Mouse (Mus musculus) heart, postnatal 0 days (tissue): ENCODE data around the gene Gm49380. TPM values are rescaled to one million over a fixed set of nuclear protein-coding genes. Genes with fewer than 3 reads are reported as not detected.

Experiments used
- ATAC-seq: fragments of 200-750 bp; cut with Nextera tagmentation; 2 replicates; pipeline ENCODE4 v1.8.0; 2017; ENCODE audit warnings: low read depth, moderate number of reproducible peaks, moderate library complexity; ENCODE audit not compliant: insufficient read depth
- DNase-seq: peaks from one replicate; pipeline ENCODE4 v3.0.0-alpha.2; 2016; ENCODE audit warnings: low spot score
- H3K27ac ChIP-seq: fragments of 300-500 bp; sonication (generic); 2 replicates; pipeline ENCODE4 v1.5.1; 2014; ENCODE audit warnings: low read depth, mild to moderate bottlenecking
- H3K27me3 ChIP-seq: fragments of 300-500 bp; sonication (generic); 2 replicates; pipeline ENCODE4 v1.6.1; 2014; ENCODE audit warnings: low read length, mixed read lengths; ENCODE audit not compliant: control insufficient read depth, insufficient read depth
- H3K36me3 ChIP-seq: fragments of 300-500 bp; sonication (generic); replicated peaks from 2 replicates; pipeline ENCODE4 v1.6.1; 2014; ENCODE audit warnings: low read length, mixed read lengths; ENCODE audit not compliant: control insufficient read depth, insufficient read depth
- H3K4me1 ChIP-seq: fragments of 300-500 bp; sonication (generic); 2 replicates; pipeline ENCODE4 v1.6.1; 2014; ENCODE audit warnings: antibody characterized with exemption; ENCODE audit not compliant: control insufficient read depth, insufficient read depth
- H3K4me2 ChIP-seq: fragments of 300-500 bp; sonication (generic); 2 replicates; pipeline ENCODE4 v1.6.1; 2014; ENCODE audit warnings: low read depth, mild to moderate bottlenecking, low read length, moderate library complexity
- H3K4me3 ChIP-seq: fragments of 300-500 bp; sonication (generic); 2 replicates; pipeline ENCODE4 v1.5.1; 2014; ENCODE audit warnings: low read depth, low read length
- H3K9ac ChIP-seq: fragments of 300-500 bp; sonication (generic); replicated peaks from 2 replicates; pipeline ENCODE4 v1.6.1; 2014; ENCODE audit warnings: low read depth, low read length, mixed read lengths
- H3K9me3 ChIP-seq: fragments of 300-500 bp; sonication (generic); replicated peaks from 2 replicates; pipeline ENCODE4 v1.6.1; 2016; ENCODE audit warnings: low read length; ENCODE audit not compliant: control insufficient read depth
- CTCF ChIP-seq: IDR thresholded peaks from 2 replicates; pipeline ENCODE4 v1.5.1; 2016; ENCODE audit warnings: antibody characterized with exemption, control low read depth, low read depth
- EP300 ChIP-seq: IDR thresholded peaks from 2 replicates; pipeline ENCODE4 v1.6.1; 2016; ENCODE audit warnings: antibody characterized with exemption, low read depth
- WGBS: fragments of 180-500 bp; shearing (Covaris S2); extraction: QIAGEN DNeasy Blood & Tissue Kit; methylation state at CpG from one replicate; pipeline ENCODE4 v1.1.7; 2014; 5-methylcytosine and 5-hydroxymethylcytosine counted together
- polyA plus RNA-seq: library from polyadenylated mRNA; unstranded; fragments of >200 nt; fragmentation: Nextera tagmentation; extraction: Ambion mirVana; gene quantifications from 2 replicates; pipeline ENCODE4 v1.2.1, GENCODE M21; 2015
- total RNA-seq: library from RNA; depleted of rRNA; stranded (reverse); fragments of >200 nt; gene quantifications from 2 replicates; pipeline ENCODE4 v1.2.3, GENCODE M21; 2014; ENCODE audit warnings: low replicate concordance

Gm49380 gene
- total and polyA plus RNA-seq, 2 experiments from 2014 or later, result not detected

DNA sequence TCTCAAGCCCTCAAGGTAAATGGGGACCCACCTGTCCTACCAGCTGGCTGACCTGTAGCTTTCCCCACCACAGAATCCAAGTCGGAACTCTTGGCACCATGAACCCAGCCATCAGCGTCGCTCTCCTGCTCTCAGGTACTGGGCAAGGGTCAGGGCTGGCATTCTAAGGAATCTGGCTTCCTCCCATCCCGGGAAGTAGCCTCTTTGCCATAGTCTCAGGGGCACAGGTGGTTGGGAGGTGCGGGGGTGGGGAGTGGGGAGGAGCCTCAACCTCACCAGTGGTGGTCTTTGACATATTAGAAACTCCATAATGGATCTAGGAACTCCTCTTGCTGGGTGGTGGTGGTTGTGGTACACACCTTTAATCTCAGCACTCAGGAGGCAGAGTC, 67.4 kb downstream of the Gm49380 start:
- Histone ChIP-seq H3K4me2 (peak overlapping the region; percentile 9; the same call in 1 of the 2 replicates), H3K36me3 (no peaks in the 10 kb centered on the region), H3K9ac (no peak overlapping the region), H3K4me3 (peak overlapping the region; percentile 42; the same call in 1 of the 2 replicates), H3K27me3 (peaks cover 41% of the 10 kb centered on the region), H3K4me1 (no peaks in the 10 kb centered on the region), H3K9me3 (no peaks in the 10 kb centered on the region), H3K27ac (no peak overlapping the region)
- ATAC-seq, result no peak
- WGBS, result 75% methylated on average over 5 of the region's 5 CpGs
- TF ChIP-seq EP300 (no peak), CTCF (no peak)
- no peak for DNase-seq

DNA sequence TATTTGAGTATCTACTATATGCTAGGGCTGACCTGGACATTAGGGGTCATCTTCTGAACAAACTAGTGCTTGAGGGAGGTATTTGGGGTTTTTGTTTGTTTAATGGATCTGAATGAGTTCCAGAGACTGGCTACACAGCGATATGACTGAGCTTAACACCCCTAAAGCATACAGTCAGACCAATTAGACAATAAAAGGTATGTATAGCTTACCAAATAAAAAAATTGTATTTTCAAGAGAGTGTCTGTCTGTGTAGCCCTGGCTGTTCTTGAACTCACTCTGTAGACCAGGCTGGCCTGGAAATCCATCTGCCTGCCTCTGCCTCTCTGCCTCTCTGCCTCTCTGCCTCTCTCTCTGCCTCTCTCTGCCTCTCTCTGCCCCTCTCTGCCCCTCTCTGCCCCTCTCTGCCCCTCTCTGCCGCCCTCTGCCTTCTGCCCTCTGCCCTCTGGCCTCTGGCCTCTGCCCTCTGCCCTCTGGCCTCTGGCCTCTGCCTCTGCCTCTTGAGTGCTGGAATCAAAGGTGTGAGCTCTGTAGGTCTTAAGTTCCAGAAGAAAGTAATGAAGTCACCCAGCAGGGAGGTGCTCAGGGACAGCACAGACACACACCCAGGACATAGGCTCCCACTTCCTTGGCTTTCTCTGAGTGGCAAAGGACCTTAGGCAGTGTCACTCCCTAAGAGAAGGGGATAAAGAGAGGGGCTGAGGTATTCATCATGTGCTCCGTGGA, 68.0 kb downstream of the Gm49380 start:
- H3K4me3 ChIP-seq, result peak overlapping the region; percentile 42; the same call in 1 of the 2 replicates
- 69% methylated on average over 3 of the region's 3 CpGs for WGBS

DNA sequence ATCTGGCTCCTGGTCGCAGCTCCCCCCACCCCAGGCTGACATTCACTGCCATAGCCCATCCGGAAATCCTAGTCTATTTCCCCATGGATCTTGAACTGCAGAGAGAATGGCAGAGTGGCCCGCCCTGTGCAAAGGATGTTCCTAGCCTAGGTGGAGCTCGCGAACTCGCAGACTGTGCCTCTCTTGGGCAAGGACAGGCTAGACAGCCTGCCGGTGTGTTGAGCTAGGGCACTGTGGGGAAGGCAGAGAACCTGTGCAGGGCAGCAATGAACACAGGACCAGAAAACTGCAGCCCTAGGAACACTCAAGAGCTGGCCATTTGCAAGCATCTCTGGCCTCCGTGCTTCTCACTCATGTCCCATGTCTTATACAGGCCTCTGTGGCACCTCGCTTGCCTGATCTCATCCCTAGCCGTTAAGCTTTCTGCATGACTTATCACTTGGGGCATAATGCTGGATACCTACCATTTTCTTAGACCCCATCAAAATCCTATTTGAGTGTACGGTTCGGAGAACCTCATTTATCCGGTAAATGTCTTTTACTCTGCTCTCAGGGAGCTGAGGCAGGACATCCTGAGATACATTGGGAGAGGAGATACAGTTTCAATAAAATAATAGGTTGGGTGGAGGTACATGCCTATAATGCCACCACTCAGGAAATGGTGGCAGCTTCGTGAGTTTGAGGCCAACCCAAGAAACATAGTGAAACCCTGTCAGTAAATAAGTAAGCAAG, 68.7 kb downstream of the Gm49380 start:
- H3K27ac ChIP-seq, result no peak overlapping the region
- peak overlapping the region; percentile 42; the same call in 1 of the 2 replicates for H3K4me3 ChIP-seq
- H3K36me3 ChIP-seq, result no peaks in the 10 kb centered on the region
- H3K9me3 ChIP-seq, result no peaks in the 10 kb centered on the region
- peaks cover 41% of the 10 kb centered on the region for H3K27me3 ChIP-seq
- ATAC-seq, result no peak
- no peak overlapping the region for H3K9ac ChIP-seq
- 42% methylated on average over 14 of the region's 14 CpGs for WGBS
- no peak for TF ChIP-seq EP300
- TF ChIP-seq CTCF, result no peak
- no peak for DNase-seq
- H3K4me1 ChIP-seq, result no peaks in the 10 kb centered on the region
- peak overlapping the region; percentile 48; the same call in 1 of the 2 replicates for H3K4me2 ChIP-seq

More for the DNA sequence above, 68.0 kb downstream of the Gm49380 start:
- ATAC-seq, result no peak
- Histone ChIP-seq H3K9me3 (no peaks in the 10 kb centered on the region), H3K9ac (no peak overlapping the region), H3K4me2 (peak overlapping the region; percentile 34; the same call in 1 of the 2 replicates), H3K27ac (no peak overlapping the region), H3K36me3 (no peaks in the 10 kb centered on the region), H3K4me1 (no peaks in the 10 kb centered on the region), H3K27me3 (peaks cover 41% of the 10 kb centered on the region)
- TF ChIP-seq EP300 (no peak), CTCF (no peak)
- DNase-seq, result no peak

DNA sequence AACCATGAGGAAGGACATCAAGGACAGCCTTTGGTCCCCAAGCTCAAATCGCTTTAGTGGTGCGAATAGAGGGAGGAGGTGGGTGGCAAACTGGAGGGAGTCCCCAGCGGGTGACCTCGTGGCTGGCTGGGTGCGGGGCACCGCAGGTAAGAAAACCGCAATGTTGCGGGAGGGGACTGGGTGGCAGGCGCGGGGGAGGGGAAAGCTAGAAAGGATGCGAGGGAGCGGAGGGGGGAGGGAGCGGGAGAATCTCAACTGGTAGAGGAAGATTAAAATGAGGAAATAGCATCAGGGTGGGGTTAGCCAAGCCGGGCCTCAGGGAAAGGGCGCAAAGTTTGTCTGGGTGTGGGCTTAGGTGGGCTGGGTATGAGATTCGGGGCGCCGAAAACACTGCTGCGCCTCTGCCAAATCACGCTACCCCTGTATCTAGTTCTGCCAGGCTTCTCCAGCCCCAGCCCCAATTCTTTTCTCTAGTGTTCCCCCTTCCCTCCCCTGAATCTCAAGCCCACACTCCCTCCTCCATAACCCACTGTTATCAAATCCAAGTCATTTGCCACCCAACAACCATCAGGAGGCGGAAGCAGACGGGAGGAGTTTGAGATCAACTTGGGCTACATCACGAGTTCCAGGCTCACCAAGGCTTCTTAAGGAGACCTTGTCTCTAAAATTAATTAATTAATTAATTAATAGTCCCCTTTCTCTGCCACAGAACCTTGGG, 69.4 kb downstream of the Gm49380 start:
- 3% methylated on average over 22 of the region's 23 CpGs for WGBS
- no peaks in the 10 kb centered on the region for H3K4me1 ChIP-seq
- no peaks in the 10 kb centered on the region for H3K9me3 ChIP-seq
- H3K4me3 ChIP-seq, result peak overlapping the region; percentile 42
- H3K36me3 ChIP-seq, result no peaks in the 10 kb centered on the region
- ATAC-seq (no peak), DNase-seq (no peak)
- TF ChIP-seq CTCF, result no peak
- TF ChIP-seq EP300, result no peak
- no peak overlapping the region for H3K27ac ChIP-seq
- H3K4me2 ChIP-seq, result peak overlapping the region; percentile 48
- H3K27me3 ChIP-seq, result peaks cover 41% of the 10 kb centered on the region
- H3K9ac ChIP-seq, result no peak overlapping the region

DNA sequence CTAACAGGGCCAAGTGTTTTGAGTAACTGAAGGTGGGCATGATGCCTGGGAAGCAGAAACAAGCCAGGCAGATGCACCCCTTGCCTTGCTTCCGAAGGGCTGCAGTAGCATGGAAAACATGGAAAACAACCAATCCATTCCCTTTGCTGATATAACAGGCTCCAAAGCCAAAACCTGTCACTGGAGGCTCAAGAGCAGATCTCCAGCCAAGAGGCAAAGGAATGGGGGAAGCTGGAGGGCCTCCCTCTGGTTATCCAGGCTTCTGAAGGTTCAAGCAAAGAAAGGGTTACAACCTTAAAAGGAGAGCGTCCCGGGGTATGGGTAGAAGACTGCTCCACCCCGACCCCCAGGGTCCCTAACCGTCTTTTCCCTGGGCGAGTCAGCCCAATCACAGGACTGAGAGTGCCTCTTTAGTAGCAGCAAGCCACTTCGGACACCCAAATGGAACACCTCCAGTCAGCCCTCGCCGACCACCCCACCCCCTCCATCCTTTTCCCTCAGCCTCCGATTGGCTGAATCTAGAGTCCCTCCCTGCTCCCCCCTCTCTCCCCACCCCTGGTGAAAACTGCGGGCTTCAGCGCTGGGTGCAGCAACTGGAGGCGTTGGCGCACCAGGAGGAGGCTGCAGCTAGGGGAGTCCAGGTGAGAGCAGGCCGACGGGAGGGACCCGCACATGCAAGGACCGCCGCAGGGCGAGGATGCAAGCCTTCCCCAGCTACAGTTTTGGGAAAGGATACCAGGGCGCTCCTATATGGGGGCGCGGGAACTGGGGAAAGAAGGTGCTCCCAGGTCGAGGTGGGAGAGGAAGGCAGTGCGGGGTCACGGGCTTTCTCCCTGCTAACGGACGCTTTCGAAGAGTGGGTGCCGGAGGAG, 70.2 kb downstream of the Gm49380 start, which contains the start of gene Thy1:
Gene Thy1, plus strand, starts transcription at position 549 of the 872 bp plus-strand sequence.
- WGBS, result 1% methylated on average over 30 of the region's 30 CpGs
- TF ChIP-seq CTCF (no peak), EP300 (no peak)
- H3K4me1 ChIP-seq, result no peaks in the 10 kb centered on the region
- no peak within 1 kb of the TSS for H3K27ac ChIP-seq
- peak within 1 kb of the TSS; percentile 48 for H3K4me2 ChIP-seq
- H3K9me3 ChIP-seq, result no peaks in the 10 kb centered on the region
- peaks cover 41% of the 10 kb centered on the region for H3K27me3 ChIP-seq
- peak; percentile 22 for ATAC-seq
- H3K36me3 ChIP-seq, result no peaks in the 10 kb centered on the region
- no peak for DNase-seq
- no peak within 1 kb of the TSS for H3K9ac ChIP-seq
- H3K4me3 ChIP-seq, result peak within 1 kb of the TSS; percentile 42
